Mouse (Mus musculus) stomach, postnatal 0 days (tissue): ENCODE measurements around the gene Ablim2.

Experiments used
- CTCF ChIP-seq: IDR thresholded peaks from 2 replicates; pipeline ENCODE4 v1.5.1; 2016; ENCODE audit warnings: antibody characterized with exemption, low read depth, mild to moderate bottlenecking, moderate library complexity
- EP300 ChIP-seq: optimal IDR thresholded peaks from 2 replicates; pipeline ENCODE3; 2016; ENCODE audit warnings: antibody characterized with exemption

GRCm38 (mm10) chr5:35805209-35805608 is 47.5 kb downstream of the Ablim2 start:
- no peak for TF ChIP-seq EP300
- TF ChIP-seq CTCF = no peak
